Mouse (Mus musculus): ENCODE measurements at regions not wholly inside any gene's neighbourhood (a gene's known extent, or its start where the extent isn't known, plus 50 kb on each side); places are given as distances from the start of the nearest gene placed in this dataset.

GRCm38 (mm10) chr11:27833736-27834135 is 505.9 kb downstream of the Gm6685 start:
- no peak for DNase-seq (ENCODE audit: low spot score)

- no peak for DNase-seq (ENCODE audit: low spot score)
These were observed 539.6 kb downstream of the Gm6685 start for GRCm38 (mm10) chr11:27799826-27800620.

- DNase-seq (ENCODE audit: low spot score) = no peak
These were observed 585.8 kb downstream of the Gm6685 start for GRCm38 (mm10) chr11:27753913-27754218.

GRCm38 (mm10) chr11:27753212-27753912 is 586.3 kb downstream of the Gm6685 start:
- DNase-seq (ENCODE audit: low spot score) = peak; percentile 80

GRCm38 (mm10) chr11:27726109-27726508 is 613.6 kb downstream of the Gm6685 start:
- DNase-seq (ENCODE audit: low spot score) = no peak

- no peak for DNase-seq (ENCODE audit: low spot score)
These were observed 618.3 kb downstream of the Gm6685 start for GRCm38 (mm10) chr11:27721346-27721745.

- DNase-seq (ENCODE audit: low spot score) = no peak
These were observed 667.2 kb downstream of the Gm6685 start for GRCm38 (mm10) chr11:27672436-27672835.

All from embryo, embryonic 10.5 days (tissue).